Comparison of ENCODE assay signal across 8 mouse cellular contexts in genomic region chr3:88832388-88832787, GRCm38 (mm10). TPM values are rescaled to one million over a fixed set of nuclear protein-coding genes. Genes with fewer than 3 reads are reported as not detected.
A peak's percentile ranks its signal among the peaks of the same experiment; 100 is the strongest.
DNase-seq lines count a peak whose midpoint lies in the region; ATAC-seq and TF ChIP-seq lines count a peak whose summit lies in the region.
"Not testable (repeated sequence)": the region's sequence is repeated elsewhere in the genome, so short reads cannot be mapped to it uniquely, and the experiment has no call there.

No protein-coding gene starts in this region.

- H3K27ac ChIP-seq in embryonic facial prominence, embryonic 13.5 days; intestine, embryonic 15.5 days; left cerebral cortex, adult 2 months: not testable (repeated sequence)

- not testable (repeated sequence) for H3K4me1 ChIP-seq in embryonic facial prominence, embryonic 13.5 days; intestine, embryonic 15.5 days (replicated peaks)

- DNase-seq in adrenal gland, postnatal 25 days = peak; percentile 8
- DNase-seq in left cerebral cortex, adult 2 months (ENCODE audit: extremely low spot score in 1 of 2, low spot score in 2 of 2) = peak; percentile 72 to 77
- peak; percentile 40 for DNase-seq in lung, postnatal 14 days
- peak; percentile 38 for DNase-seq in ovary, postnatal 36 days (ENCODE audit: low spot score)
- DNase-seq in thymus, postnatal 0 days (ENCODE audit: low spot score) = peak; percentile 64

- not testable (repeated sequence) for H3K9me3 ChIP-seq in embryonic facial prominence, embryonic 13.5 days; intestine, embryonic 15.5 days

- 2% methylated on average over 14 of the region's 14 CpGs for WGBS in embryonic facial prominence, embryonic 13.5 days
- 6% methylated on average over 14 of the region's 14 CpGs for WGBS in intestine, embryonic 15.5 days

- TF ChIP-seq CTCF in left cerebral cortex, adult 2 months (IDR thresholded peaks at IDR 0.05) = not testable (repeated sequence)

- H3K4me3 ChIP-seq in embryonic facial prominence, embryonic 13.5 days; intestine, embryonic 15.5 days (replicated peaks): not testable (repeated sequence)
- peak overlapping the region; percentile 34; the same call in 1 of the 2 replicates for H3K4me3 ChIP-seq in left cerebral cortex, adult 2 months

- H3K27me3 ChIP-seq in embryonic facial prominence, embryonic 13.5 days; intestine, embryonic 15.5 days (replicated peaks): not testable (repeated sequence)

- peak overlapping the region; percentile 41 for H3K4me2 ChIP-seq in embryonic facial prominence, embryonic 13.5 days
- H3K4me2 ChIP-seq in intestine, embryonic 15.5 days (replicated peaks) = 0 out of 2 replicates have a peak overlapping the region, but pooled peaks have one; percentile 11

- intact Hi-C loops in left cerebral cortex, adult 2 months (cut with DNase I) = not testable (repeated sequence)

- peak; percentile 10; the same call in 1 of the 2 replicates for ATAC-seq in embryonic facial prominence, embryonic 13.5 days (ENCODE audit: insufficient number of reproducible peaks, insufficient read depth, low FRiP score, low TSS enrichment, low read depth)
- peak; percentile 50 for ATAC-seq in granulocyte monocyte progenitor cell, adult 5-6 weeks (replicated peaks; ENCODE audit: poor library complexity, severe bottlenecking)
- peak; percentile 48 for ATAC-seq in intestine, embryonic 15.5 days

- H3K9ac ChIP-seq in embryonic facial prominence, embryonic 13.5 days; intestine, embryonic 15.5 days: not testable (repeated sequence)

- not testable (repeated sequence) for H3K36me3 ChIP-seq in embryonic facial prominence, embryonic 13.5 days; intestine, embryonic 15.5 days

RNA-seq across cellular contexts. Expression of gene Gon4l, which starts 2.6 kb away (rescaled TPM):
- total RNA-seq in adrenal gland, postnatal 25 days (2021) = 35.2 and 40.3 TPM in 2 replicates
- polyA plus RNA-seq in embryonic facial prominence, embryonic 13.5 days (2015; fragmentation: Nextera tagmentation; extraction: Ambion mirVana) = 12.6 and 13.9 TPM in 2 replicates
- total RNA-seq in granulocyte monocyte progenitor cell, adult 5-6 weeks (2014; fragmentation: Nextera tagmentation) = 34.9 and 45.3 TPM in 2 replicates
- 22.8 and 29.2 TPM in 2 replicates for total RNA-seq in granulocyte monocyte progenitor cell, adult 5-6 weeks (2017)
- polyA plus RNA-seq in intestine, embryonic 15.5 days (2015; fragmentation: Nextera tagmentation; extraction: Ambion mirVana) = 7.7 and 7.9 TPM in 2 replicates
- 10 to 100 TPM; 46.9 to 48.3 TPM for total RNA-seq in left cerebral cortex, adult 2 months (2021)
- 6.4 and 7.2 TPM in 2 replicates for polyA plus RNA-seq in thymus, postnatal 0 days (2015; fragmentation: Nextera tagmentation; extraction: Ambion mirVana)

RNA-seq across cellular contexts. Expression of gene Syt11, which starts 57.4 kb away (rescaled TPM):
- 7.8 and 11.1 TPM in 2 replicates for total RNA-seq in adrenal gland, postnatal 25 days (2021)
- 16.9 and 19.7 TPM in 2 replicates for polyA plus RNA-seq in embryonic facial prominence, embryonic 13.5 days (2015; fragmentation: Nextera tagmentation; extraction: Ambion mirVana)
- 0.19 and 0.62 TPM in 2 replicates for total RNA-seq in granulocyte monocyte progenitor cell, adult 5-6 weeks (2014; fragmentation: Nextera tagmentation)
- total RNA-seq in granulocyte monocyte progenitor cell, adult 5-6 weeks (2017) = 0.65 and 1.1 TPM in 2 replicates
- polyA plus RNA-seq in intestine, embryonic 15.5 days (2015; fragmentation: Nextera tagmentation; extraction: Ambion mirVana) = 20.3 and 22.2 TPM in 2 replicates
- 100 to 1,000 TPM; 513 to 521 TPM for total RNA-seq in left cerebral cortex, adult 2 months (2021)
- 1.7 TPM in 2 replicates for polyA plus RNA-seq in thymus, postnatal 0 days (2015; fragmentation: Nextera tagmentation; extraction: Ambion mirVana)

Comparison
In these comparisons a context has a peak if more than half of its experiments do, and no peak if none do; other contexts are left out.
1. DNase-seq: peak in every context shown above with its lines; median percentile 74 in left cerebral cortex, adult 2 months; 64 in thymus, postnatal 0 days; 40 in lung, postnatal 14 days; 38 in ovary, postnatal 36 days; 8 in adrenal gland, postnatal 25 days.
2. RNA of gene Syt11, which starts 57.4 kb away (total RNA-seq): 513 to 521 TPM in left cerebral cortex, adult 2 months; 7.8 to 11.1 TPM in adrenal gland, postnatal 25 days and 0.19 to 1.1 TPM in granulocyte monocyte progenitor cell, adult 5-6 weeks; every median in the first group is over 10 times any median in the second.
3. Peak in every context shown above with its lines, with median percentiles within 50 percentile points of each other: ATAC-seq.